Mouse (Mus musculus) intestine, embryonic 16.5 days (tissue): Measurements from ENCODE around the gene Ahctf1. TPM values are rescaled to one million over a fixed set of nuclear protein-coding genes. Genes with fewer than 3 reads are reported as not detected.
A peak's percentile ranks its signal among the peaks of the same experiment; 100 is the strongest.

Experiments
- ATAC-seq: fragments of 200-750 bp; cut with Nextera tagmentation; 2 replicates; pipeline ENCODE4 v1.8.0; 2017; ENCODE audit warnings: moderate TSS enrichment, moderate library complexity
- H3K27ac ChIP-seq: fragments of 300-500 bp; sonication (generic); 2 replicates; pipeline ENCODE4 v1.5.1; 2014; ENCODE audit warnings: mild to moderate bottlenecking, low read length
- H3K27me3 ChIP-seq: fragments of 300-500 bp; sonication (generic); replicated peaks from 2 replicates; pipeline ENCODE4 v1.6.1; 2014; ENCODE audit warnings: low read length, control low read depth, mixed read lengths; ENCODE audit not compliant: control insufficient read depth, insufficient read depth
- H3K36me3 ChIP-seq: fragments of 300-500 bp; sonication (generic); 2 replicates; pipeline ENCODE4 v1.6.1; 2014; ENCODE audit warnings: low read length, control low read depth; ENCODE audit not compliant: control insufficient read depth, insufficient read depth
- H3K4me1 ChIP-seq: fragments of 300-500 bp; sonication (generic); 2 replicates; pipeline ENCODE4 v1.6.1; 2014; ENCODE audit warnings: low read length, control low read depth, mixed read lengths; ENCODE audit not compliant: control insufficient read depth, insufficient read depth
- H3K4me2 ChIP-seq: fragments of 300-500 bp; sonication (generic); 2 replicates; pipeline ENCODE4 v1.6.1; 2014; ENCODE audit warnings: low read depth, low read length, control low read depth
- H3K4me3 ChIP-seq: fragments of 300-500 bp; sonication (generic); 2 replicates; pipeline ENCODE4 v1.5.1; 2014; ENCODE audit warnings: mild to moderate bottlenecking, low read length
- H3K9ac ChIP-seq: fragments of 300-500 bp; sonication (generic); 2 replicates; pipeline ENCODE4 v1.6.1; 2014; ENCODE audit warnings: low read depth, low read length
- H3K9me3 ChIP-seq: fragments of 300-500 bp; sonication (generic); 2 replicates; pipeline ENCODE4 v1.6.1; 2016; ENCODE audit warnings: low read length, control low read depth; ENCODE audit not compliant: control insufficient read depth
- WGBS: fragments of 180-500 bp; shearing (Covaris S2); extraction: QIAGEN DNeasy Blood & Tissue Kit; methylation state at CpG from one replicate; pipeline ENCODE4 v1.1.7; 2014; 5-methylcytosine and 5-hydroxymethylcytosine counted together
- polyA plus RNA-seq: library from polyadenylated mRNA; unstranded; fragments of >200 nt; fragmentation: Nextera tagmentation; extraction: Ambion mirVana; gene quantifications from 2 replicates; pipeline ENCODE4 v1.2.1, GENCODE M21; 2015

The Ahctf1 gene
- polyA plus RNA-seq, 1 experiment from 2014 or later, result 12.9 TPM

- Histone ChIP-seq H3K36me3 (peaks cover 11% of the 10 kb centered on the region; the same call in 1 of the 2 replicates), H3K4me3 (no peak overlapping the region), H3K9me3 (no peaks in the 10 kb centered on the region), H3K4me2 (no peak overlapping the region), H3K27me3 (no peaks in the 10 kb centered on the region), H3K27ac (no peak overlapping the region), H3K4me1 (no peaks in the 10 kb centered on the region), H3K9ac (no peak overlapping the region)
- ATAC-seq, result no peak
- WGBS, result 90% methylated on average over 8 of the region's 8 CpGs
These were observed 26.6 kb downstream of the Ahctf1 start for GRCm38 (mm10) chr1:179776831-179777230.

- 92% methylated on average over 4 of the region's 4 CpGs for WGBS
- H3K27me3 ChIP-seq, result no peaks in the 10 kb centered on the region
- no peak overlapping the region for H3K9ac ChIP-seq
- no peaks in the 10 kb centered on the region for H3K9me3 ChIP-seq
- no peak for ATAC-seq
- H3K4me3 ChIP-seq, result no peak overlapping the region
- peaks cover 9% of the 10 kb centered on the region; the same call in 1 of the 2 replicates for H3K36me3 ChIP-seq
- no peak overlapping the region for H3K27ac ChIP-seq
- no peaks in the 10 kb centered on the region for H3K4me1 ChIP-seq
- no peak overlapping the region for H3K4me2 ChIP-seq
These were observed 42.9 kb downstream of the Ahctf1 start for GRCm38 (mm10) chr1:179760553-179760952.

- Histone ChIP-seq H3K9ac (no peak overlapping the region), H3K36me3 (peaks cover 9% of the 10 kb centered on the region; the same call in 1 of the 2 replicates), H3K4me3 (no peak overlapping the region), H3K4me1 (no peaks in the 10 kb centered on the region), H3K4me2 (no peak overlapping the region), H3K27ac (no peak overlapping the region), H3K9me3 (no peaks in the 10 kb centered on the region), H3K27me3 (no peaks in the 10 kb centered on the region)
- WGBS, result 97% methylated on average over 5 of the region's 5 CpGs
- ATAC-seq, result no peak
These were observed 43.4 kb downstream of the Ahctf1 start for GRCm38 (mm10) chr1:179760086-179760485.

- Histone ChIP-seq H3K9ac (no peak overlapping the region), H3K36me3 (peaks cover 13% of the 10 kb centered on the region; the same call in 1 of the 2 replicates), H3K4me3 (no peak overlapping the region), H3K9me3 (no peaks in the 10 kb centered on the region), H3K4me1 (no peaks in the 10 kb centered on the region), H3K27ac (no peak overlapping the region), H3K4me2 (no peak overlapping the region), H3K27me3 (no peaks in the 10 kb centered on the region)
- ATAC-seq, result no peak
These were observed 47.0 kb downstream of the Ahctf1 start for GRCm38 (mm10) chr1:179756477-179756876.

- Histone ChIP-seq H3K4me1 (no peaks in the 10 kb centered on the region), H3K27me3 (no peaks in the 10 kb centered on the region), H3K4me3 (no peak overlapping the region), H3K4me2 (no peak overlapping the region), H3K36me3 (peaks cover 4% of the 10 kb centered on the region; the same call in 1 of the 2 replicates), H3K9ac (no peak overlapping the region), H3K9me3 (no peaks in the 10 kb centered on the region), H3K27ac (no peak overlapping the region)
- WGBS, result 87% methylated on average over 8 of the region's 8 CpGs
- ATAC-seq, result no peak
These were observed 50.5 kb downstream of the Ahctf1 start for GRCm38 (mm10) chr1:179753006-179753405.

GRCm38 (mm10) chr1:179752276-179752675 is 51.2 kb downstream of the Ahctf1 start:
- H3K4me3 ChIP-seq, result no peak overlapping the region
- no peak for ATAC-seq
- WGBS, result 93% methylated on average over 11 of the region's 11 CpGs
- H3K27ac ChIP-seq, result no peak overlapping the region
- no peak overlapping the region for H3K9ac ChIP-seq
- H3K27me3 ChIP-seq, result no peaks in the 10 kb centered on the region
- H3K4me2 ChIP-seq, result no peak overlapping the region
- no peaks in the 10 kb centered on the region for H3K9me3 ChIP-seq
- no peaks in the 10 kb centered on the region for H3K4me1 ChIP-seq
- H3K36me3 ChIP-seq, result peaks cover 7% of the 10 kb centered on the region; the same call in 1 of the 2 replicates

- Histone ChIP-seq H3K4me1 (0 out of 2 replicates have a peak, but pooled peaks cover 5% of the 10 kb centered on the region), H3K36me3 (peaks cover 9% of the 10 kb centered on the region; the same call in 1 of the 2 replicates), H3K9me3 (no peaks in the 10 kb centered on the region), H3K27me3 (no peaks in the 10 kb centered on the region), H3K27ac (peak within 1 kb of the TSS; percentile 12; the same call in 1 of the 2 replicates), H3K4me3 (no peak within 1 kb of the TSS), H3K9ac (no peak within 1 kb of the TSS), H3K4me2 (no peak within 1 kb of the TSS)
- 92% methylated on average over 9 of the region's 9 CpGs for WGBS
- no peak for ATAC-seq
These were observed 58.3 kb downstream of the Ahctf1 start, which contains the start of gene Kif28 for GRCm38 (mm10) chr1:179745171-179745570. Kif28 (minus strand) TSS chr1:179745271.

GRCm38 (mm10) chr1:179743593-179744193 is 59.8 kb downstream of the Ahctf1 start:
- no peak overlapping the region for H3K4me2 ChIP-seq
- H3K27me3 ChIP-seq, result no peaks in the 10 kb centered on the region
- no peak overlapping the region for H3K9ac ChIP-seq
- peak; percentile 87 for ATAC-seq
- H3K27ac ChIP-seq, result peak overlapping the region; percentile 12; the same call in 1 of the 2 replicates
- no peaks in the 10 kb centered on the region for H3K9me3 ChIP-seq
- H3K4me1 ChIP-seq, result 0 out of 2 replicates have a peak, but pooled peaks cover 5% of the 10 kb centered on the region
- H3K4me3 ChIP-seq, result no peak overlapping the region
- H3K36me3 ChIP-seq, result peaks cover 9% of the 10 kb centered on the region; the same call in 1 of the 2 replicates
- 52% methylated on average over 4 of the region's 4 CpGs for WGBS

GRCm38 (mm10) chr1:179736483-179736882 is 67.0 kb downstream of the Ahctf1 start:
- H3K9me3 ChIP-seq, result no peaks in the 10 kb centered on the region
- ATAC-seq, result no peak
- no peaks in the 10 kb centered on the region for H3K27me3 ChIP-seq
- H3K36me3 ChIP-seq, result no peaks in the 10 kb centered on the region
- H3K4me2 ChIP-seq, result no peak overlapping the region
- WGBS, result 86% methylated on average over 3 of the region's 3 CpGs
- no peak overlapping the region for H3K9ac ChIP-seq
- no peak overlapping the region for H3K27ac ChIP-seq
- H3K4me3 ChIP-seq, result no peak overlapping the region
- H3K4me1 ChIP-seq, result no peaks in the 10 kb centered on the region
